Mouse (Mus musculus) E14TG2a.4 (cell line): ENCODE results near the gene Krt86.

Experiments used
- CTCF ChIP-seq: conservative IDR thresholded peaks from 2 replicates; pipeline ENCODE4 v1.5.1; 2014; ENCODE audit warnings: low read length
- NANOG ChIP-seq: IDR thresholded peaks from 2 replicates; pipeline ENCODE4 v1.6.1; 2014; ENCODE audit warnings: borderline replicate concordance, low read length, mixed read lengths
- POU5F1 ChIP-seq: IDR thresholded peaks from 2 replicates; pipeline ENCODE4 v1.6.1; 2014; ENCODE audit warnings: low read length, borderline replicate concordance

- no peak for TF ChIP-seq CTCF
- TF ChIP-seq POU5F1: no peak
- TF ChIP-seq NANOG: no peak
Observed at GRCm38 (mm10) chr15:101424914-101425313, 48.4 kb upstream of the Krt86 start.
